Mouse (Mus musculus) gastrocnemius, postnatal 25 days (tissue): ENCODE measurements at regions not wholly inside any gene's neighbourhood (a gene's known extent, or its start where the extent isn't known, plus 50 kb on each side); places are given as distances from the start of the nearest gene placed in this dataset.
"Not testable (repeated sequence)": the region's sequence is repeated elsewhere in the genome, so short reads cannot be mapped to it uniquely, and the experiment has no call there.

Experiments used
- DNase-seq: peaks from one replicate; pipeline ENCODE4 v3.0.0; 2022

DNA sequence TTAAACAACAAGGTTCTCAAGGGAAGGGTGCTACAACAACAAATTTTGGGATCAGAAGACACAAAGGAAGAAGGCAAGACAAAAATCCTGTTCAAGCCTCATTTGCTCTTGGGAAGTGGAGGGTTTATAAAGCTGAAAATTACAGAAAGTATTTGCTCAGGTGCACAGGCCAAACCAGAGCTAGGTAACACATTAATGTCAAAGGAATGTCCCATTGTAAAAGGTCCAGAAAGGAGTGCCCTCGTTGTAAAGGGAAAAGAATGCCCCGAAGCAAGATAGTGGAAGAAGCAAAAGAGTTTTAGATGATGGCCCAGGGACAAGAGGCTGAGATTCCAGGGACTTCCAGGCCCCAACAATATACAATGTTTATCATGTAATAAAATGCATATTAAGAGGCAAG, 317.3 kb downstream of the Car8 start:
- no peak for DNase-seq

DNA sequence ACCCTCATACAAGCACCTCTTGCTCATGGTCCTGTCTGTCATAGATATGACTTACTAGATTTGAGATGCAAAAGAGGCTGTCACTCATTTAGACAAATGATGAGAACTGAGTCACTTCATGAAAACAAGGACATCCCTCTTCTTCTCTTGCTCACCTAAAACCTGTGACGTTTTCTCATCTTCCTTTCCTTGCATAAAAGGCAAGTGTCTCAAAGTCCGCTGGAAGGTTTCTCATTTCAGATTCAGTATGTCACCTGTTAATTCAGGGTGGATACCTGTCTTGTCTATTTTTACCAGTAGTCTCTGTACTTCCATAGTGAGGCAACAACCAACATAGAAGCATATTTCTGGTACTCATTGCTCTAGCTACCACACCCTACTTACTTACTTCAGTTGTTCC, 325.6 kb downstream of the Car8 start:
- DNase-seq: no peak

DNA sequence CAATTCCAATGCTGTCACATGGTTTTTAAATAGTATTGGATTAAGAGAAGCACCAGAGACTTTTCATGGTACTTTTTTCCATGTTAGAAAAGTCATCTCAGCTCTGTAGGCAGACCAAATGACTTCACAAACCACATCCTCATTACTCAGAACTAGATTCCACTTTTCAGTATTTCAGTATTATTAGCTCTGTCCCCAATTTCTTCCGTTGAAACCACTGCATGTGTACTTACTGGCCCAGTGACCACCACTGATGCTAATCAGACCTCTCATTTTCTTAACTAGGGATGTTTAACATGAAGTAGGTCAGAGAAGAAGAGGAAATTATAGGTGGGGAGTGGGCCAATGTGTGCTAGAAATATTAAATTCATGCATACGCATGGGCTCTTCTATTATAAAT, 326.2 kb downstream of the Car8 start:
- no peak for DNase-seq

DNA sequence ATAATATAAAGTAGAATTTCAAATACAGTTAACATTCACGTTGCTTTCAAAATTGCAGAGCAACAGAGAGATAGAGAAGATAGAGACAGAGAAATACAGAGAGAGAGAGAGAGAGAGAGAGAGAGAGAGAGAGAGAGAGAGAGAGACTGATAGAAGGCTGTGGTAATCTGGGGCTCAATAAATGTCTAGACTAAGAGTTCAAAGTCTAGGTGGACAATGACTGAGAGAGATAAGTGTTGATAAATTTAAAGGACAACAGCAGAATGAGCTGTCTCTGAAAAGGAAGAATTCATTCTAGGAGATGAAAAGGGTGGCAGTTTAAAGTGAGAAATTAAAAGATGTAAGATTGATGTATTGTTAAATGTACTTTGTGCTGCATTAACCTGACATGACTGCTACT, 335.7 kb downstream of the Car8 start:
- no peak for DNase-seq

DNA sequence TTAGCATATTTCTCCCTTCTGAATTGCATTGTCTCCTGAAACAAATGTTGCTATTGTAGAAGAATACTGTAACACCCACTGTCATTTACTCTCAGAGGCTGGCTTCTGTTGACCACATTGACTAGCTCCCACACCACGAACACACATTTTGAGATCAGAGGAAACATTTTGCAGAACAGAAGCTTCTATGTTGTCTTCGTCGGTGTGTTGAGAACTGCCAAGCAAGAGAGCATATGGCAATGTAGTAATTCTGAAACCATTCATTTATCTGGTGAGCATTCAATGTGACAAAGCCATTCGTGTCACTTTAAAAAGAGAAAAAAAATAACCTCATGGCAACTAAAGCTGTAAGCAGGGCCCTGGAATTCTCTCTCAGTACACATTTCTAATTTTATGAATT, 343.9 kb downstream of the Car8 start:
- no peak for DNase-seq

DNA sequence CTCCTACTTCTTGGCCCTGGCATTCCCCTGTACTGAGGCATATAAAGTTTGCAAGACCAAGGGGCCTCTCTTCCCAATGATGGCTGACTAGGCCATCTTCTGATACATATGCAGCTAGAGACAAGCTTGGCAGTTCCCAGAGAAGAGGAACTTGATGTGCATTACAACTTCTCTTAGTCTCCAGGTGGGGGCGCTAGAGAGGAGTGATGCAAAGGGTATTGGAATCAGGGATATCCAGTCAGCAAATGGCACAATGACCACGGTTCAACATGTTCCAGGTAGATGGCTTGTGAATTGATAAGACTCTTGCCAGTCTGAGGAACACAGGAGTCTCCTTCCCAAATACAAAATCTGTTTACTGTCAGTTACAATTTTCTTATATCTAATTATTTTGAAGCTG, 347.7 kb downstream of the Car8 start:
- no peak for DNase-seq

DNA sequence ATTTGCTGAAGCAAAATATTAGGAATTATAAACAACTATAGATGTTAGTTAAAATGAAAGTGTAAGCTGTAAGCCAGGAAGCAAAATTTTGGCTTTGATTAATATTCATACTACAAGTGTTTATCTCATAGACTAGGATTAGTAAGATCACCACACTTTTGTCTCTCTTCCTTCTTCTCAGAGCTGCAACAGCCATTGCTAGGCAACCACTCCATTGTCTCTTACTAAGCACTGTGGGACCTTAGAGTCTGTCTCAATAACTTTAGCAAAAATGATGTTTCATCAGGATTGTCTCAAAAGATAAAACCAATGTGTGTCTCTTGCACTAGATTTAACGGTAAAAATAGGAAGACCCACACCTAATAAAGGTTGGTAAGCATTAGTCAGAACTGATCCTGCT, 384.3 kb downstream of the Car8 start:
- DNase-seq: no peak

DNA sequence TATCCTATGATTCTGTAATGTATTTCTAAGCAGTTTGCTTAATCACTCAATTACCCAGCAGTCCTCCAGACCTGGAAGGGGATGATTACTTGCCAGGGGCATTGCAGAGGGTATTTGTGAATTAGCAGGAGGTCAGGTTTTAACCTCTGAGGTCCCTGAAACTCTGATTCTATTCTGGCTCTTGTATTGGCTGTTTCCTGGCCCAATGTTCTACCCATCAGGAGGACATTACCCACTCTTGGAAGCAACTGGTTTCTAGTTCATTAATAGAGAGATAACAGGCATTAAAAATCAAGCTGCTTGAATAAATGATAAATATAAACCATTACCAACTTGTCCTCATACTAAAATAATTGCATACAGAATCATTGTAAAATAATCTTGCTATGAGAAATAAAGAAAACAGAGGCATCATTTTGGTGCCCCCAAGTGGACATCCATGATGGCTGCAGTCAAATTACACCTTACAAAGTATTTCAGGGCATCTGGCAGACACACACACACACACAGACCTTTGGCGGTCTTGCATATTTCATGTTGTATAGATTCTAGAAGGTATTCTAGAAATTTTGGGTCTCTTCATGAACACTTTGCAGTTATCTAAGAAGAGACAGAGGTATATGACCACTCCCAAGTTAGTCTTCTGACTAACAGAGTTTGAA, 385.6 kb downstream of the Car8 start:
- no peak for DNase-seq

DNA sequence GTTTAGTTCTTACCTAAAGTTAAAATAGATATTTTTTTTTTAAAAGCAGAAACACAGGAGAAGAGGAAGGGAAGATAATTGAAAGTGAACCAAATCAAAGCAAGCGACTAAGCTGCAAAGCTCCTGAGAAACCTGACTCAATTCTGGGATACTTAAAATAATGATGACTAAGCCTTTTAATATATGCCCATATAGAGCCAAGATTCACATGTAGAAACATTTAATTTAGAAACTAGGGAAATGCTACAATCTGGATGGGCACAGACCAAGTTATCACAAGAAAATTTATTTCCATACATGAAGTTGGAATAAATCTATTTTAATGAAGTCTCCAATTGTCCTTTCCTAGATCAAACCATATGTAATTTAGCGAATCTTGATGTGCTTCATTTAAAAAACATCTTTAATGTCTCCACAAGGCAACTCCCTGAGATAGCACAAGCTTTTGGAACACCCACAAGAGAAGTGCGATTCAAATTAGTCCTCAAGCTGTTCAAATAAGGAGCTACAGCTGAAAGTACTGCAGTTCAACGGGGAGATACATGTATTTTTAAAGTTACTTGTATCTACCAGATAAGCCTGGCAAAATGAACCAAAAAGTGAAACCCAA, 386.7 kb downstream of the Car8 start:
- DNase-seq: no peak

DNA sequence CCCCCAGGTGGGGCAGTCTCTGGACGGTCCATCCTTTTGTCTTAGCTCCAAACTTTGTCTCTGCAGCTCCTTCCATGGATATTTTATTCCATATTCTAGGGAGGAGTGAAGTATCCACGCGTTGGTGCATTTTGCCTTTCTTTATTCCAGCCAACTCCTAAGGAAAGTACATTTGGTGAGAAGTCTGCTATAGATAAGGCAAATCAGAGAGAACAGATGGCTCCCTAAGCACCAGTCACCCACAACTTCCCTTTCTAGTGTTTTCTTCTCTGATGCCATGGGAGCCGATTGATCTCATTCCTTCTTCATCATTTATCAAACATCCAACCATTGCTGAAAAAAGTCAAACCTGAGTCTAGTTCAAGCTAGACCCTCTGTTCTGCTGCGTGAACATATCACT, 391.4 kb downstream of the Car8 start:
- DNase-seq: no peak

DNA sequence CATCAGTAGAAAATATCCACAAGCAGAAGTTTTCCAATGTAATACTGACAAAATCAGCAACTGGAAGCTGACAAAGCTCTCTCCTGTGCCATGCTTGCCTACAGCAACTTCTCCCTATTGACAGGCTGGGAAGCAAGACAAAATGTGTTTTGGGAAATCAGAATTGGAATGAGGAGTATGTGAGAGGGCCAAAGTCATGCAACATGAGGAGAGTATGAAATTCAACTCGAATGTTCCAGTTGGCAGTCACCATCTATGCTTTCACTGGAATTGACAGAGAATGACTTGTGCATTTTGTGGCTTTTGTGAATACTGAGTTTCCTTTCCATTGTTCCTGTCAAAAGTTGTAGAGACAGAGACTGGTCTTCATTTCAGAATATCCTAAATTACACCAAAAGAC, 409.7 kb downstream of the Car8 start:
- no peak for DNase-seq

DNA sequence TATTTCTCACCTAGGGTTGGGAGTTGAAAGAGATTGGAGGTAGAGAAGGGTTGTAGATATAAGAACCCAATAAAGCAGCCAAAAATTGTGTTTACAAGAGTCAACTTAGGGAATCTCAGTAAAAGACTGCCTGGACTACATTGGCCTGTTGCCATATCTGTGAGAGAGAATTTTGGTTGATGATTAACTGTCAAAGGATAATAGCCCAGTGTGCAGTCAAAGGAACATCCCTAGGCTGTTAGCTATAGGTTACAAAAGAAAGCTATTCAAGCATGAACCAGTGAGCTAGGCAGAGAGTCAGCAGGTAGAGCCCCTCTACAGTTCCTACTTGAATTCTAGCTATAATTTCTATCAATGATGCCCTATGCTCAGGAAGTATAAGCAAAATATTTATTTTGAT, 419.0 kb downstream of the Car8 start:
- DNase-seq: no peak

DNA sequence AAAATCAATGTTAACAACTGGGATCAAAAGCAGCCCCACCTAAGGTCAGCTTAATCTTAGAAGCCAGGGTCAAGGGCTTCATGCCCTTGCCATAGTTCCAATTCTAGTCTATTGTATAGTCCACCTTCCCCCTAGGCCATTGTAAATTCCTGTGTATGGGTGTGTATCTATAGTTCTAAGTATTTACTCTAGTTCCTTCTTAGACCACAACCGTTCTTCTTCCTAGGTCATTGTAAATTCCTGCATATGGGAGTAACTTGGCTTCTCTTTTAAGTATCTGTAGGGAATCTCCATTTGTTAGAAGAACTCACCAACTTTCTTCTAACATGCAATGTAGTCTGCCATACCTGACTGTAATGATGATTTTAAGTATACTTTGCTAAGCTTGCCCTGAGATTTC, 461.1 kb downstream of the Car8 start:
- DNase-seq: not testable (repeated sequence)

DNA sequence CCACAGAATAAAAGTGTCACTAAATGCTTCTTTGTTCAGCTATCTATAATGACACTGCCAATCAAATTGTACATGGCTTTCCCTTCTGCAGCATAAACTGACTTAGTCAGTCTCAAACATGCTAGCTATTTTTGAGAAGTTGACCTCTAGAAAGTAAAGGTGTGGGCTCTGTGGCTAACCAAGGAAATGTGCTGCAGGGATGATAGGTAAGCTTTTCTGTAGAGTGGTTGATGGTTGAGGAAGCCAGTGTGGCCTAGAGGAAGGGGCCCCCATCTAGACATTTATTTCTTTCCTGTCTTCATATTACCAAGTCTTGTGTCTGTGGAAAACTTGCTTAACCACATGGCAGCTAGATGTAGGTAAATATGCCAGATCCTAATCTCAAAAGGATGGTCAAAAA, 483.4 kb downstream of the Car8 start:
- no peak for DNase-seq

DNA sequence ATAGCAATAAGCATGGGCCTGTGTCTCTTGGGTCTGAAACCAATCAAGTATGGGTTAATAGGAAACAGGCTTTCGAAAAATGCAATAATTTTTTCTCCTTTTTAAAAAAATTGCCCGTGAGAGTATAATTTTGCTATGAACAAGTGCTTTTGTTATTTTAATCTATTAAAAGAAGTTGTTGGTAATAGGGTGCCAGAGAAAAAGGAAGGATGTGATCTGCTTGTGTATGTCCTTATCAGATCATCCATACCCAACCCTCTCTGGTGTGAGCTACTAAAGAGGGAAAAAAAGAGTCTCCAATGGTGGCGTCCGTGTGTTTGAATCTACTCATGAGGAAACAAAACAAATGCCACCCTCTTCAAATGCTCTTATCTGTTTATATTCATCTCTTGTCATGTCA, 484.9 kb downstream of the Car8 start:
- no peak for DNase-seq

DNA sequence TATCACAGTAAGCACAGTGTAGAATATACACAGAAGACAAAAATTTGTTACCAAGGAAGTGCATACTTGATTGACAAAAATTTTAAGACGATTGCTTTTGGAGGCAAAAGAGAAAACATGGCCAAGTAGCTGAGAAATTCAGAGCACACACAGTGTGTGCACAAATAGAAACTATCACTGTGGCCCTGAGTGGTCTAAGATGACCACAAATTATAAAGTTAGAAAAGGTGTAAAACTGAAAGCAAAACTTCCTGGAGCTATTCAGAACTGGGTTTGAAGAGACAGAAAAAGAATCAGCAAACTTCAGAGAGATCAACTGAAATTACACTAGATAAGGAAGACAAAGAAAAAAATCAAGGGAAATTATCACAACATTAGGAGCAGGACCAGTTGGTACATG, 487.6 kb downstream of the Car8 start:
- no peak for DNase-seq

DNA sequence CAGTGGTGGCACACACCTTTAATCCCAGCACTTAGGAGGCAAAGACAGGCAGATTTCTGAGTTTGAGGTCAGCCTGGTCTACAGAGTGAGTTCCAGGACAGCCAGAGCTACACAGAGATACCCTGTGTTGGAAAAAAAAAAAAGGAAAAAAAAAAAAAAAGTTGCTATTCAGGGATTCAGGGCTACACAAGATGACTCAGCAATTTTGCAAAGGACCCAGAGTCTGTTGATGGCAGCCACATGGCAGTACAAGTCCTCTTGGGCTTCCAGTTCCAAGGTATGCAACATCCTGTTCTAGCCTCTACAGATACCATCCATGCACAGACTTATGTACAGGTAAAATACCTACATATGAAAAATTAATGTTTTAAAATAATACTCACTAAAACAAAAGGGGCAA, 515.9 kb downstream of the Car8 start:
- no peak for DNase-seq

DNA sequence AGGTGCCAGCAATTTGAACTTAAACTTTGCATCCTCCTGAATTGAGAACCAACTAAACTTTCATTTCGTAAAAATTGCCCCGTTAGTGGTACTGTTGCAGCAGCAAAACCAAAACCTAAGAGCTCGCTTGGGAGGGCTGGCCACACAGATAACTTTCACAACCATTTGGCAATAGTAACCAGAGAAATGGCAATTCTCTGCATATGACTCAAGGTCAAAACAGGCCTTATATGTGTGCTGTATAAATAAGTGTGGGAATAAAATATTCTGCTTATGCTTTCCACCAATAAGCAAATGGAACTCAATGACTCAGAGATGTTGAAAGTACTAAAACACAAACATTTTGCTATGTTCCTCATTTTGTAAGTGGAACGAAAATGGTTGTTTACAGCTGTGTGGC, 550.3 kb downstream of the Car8 start:
- DNase-seq: no peak

DNA sequence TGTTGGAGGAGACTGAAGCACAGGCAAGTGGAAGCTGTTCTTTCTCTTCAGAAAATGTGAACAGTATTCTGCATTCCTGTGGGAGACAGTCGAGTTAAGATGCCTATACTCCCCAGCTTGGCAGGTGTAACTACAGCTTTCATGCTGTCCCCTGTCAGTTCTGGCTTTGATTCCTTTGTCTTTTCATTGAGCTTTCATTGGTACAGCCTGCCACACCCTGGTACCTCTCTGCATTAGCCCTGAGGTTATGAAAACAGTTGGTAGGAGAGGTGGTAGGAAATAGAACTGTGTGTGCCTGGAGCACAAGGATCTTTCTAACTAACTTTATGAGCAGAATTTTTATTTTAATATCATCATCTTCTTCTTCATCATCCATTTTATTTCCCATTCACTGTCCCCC, 551.6 kb downstream of the Car8 start:
- DNase-seq: no peak

DNA sequence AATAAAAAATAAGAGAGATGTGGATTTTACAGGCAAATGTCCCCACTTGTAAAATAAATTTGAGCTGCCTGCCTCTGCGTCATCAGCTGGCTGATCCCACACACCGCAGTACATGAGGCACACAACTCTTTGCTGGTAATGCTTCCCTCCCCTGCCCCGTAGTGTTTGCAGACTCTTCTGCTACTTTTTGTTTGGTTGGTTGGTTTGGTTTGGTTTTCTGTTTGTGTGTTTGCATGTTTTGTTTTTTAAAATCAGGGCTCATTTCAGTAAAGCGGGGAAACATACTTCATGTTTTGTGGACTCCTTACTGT, 568.1 kb downstream of the Car8 start:
- peak; percentile 8 for DNase-seq

DNA sequence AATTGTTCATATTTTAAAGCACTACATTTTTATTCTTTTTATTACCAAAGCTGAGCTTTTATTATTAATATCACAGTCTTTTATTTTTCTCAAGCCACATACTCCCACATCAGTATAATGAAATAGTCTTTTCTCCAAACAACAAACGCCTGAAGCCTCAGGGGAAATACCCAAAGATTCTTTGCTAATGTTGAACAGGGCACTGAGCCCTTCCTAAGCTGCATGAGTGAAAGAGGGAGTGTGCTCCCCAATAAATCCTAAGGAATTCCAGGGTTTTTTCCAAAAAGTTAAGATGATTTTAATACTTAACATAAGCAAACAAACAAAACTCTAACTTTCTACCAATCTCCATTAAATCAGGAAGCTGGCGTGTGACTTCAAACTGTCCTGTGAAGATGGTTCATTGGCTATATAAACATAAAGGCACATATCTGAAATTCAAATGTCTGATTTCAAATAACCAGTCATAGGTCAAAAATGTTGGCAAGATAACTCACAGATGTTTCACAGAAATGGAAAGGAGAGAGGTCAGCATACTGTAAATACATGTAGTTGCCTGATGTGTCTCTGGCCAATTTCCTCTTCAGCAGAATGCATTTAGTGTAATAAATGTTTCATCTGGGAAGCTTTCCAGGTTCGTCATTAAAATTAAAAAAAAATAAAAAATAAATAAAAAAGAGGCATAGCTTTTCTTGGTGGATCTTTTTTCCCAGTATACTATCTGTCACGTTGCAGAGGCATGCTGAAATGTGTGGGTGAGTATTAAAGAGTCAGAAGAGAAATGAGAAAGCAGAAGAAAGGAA, 568.6 kb downstream of the Car8 start:
- DNase-seq: no peak

DNA sequence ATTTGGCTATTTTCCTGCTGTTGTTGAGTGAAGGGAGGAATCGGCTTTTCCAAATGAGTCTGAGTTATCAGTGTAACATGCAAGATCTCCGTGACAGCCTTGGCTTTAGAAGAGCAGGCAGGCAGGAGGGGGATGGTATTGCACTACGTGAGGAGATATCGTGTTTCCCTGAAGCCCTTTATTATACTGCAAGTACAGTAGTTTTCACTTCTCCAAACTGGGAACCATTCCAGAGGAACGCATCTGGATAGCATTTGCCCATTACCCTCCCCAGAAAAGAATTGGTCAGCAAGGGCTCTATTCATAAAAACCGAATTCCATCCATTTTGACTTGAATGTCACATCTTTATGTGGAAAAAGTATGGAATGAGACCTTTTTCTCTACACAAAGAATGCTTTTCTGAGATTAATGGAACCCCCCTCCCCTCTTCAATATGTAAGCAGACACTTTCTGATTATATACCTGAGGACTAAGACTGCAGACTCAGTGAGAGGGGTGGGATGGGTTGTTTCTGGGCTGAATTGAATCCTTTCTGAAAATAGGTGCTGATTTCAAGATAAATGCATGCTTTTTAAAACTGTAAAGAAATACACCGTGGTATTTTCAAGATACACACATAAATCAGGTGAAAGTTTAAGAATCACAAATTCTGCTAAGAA, 571.8 kb downstream of the Car8 start:
- no peak for DNase-seq

DNA sequence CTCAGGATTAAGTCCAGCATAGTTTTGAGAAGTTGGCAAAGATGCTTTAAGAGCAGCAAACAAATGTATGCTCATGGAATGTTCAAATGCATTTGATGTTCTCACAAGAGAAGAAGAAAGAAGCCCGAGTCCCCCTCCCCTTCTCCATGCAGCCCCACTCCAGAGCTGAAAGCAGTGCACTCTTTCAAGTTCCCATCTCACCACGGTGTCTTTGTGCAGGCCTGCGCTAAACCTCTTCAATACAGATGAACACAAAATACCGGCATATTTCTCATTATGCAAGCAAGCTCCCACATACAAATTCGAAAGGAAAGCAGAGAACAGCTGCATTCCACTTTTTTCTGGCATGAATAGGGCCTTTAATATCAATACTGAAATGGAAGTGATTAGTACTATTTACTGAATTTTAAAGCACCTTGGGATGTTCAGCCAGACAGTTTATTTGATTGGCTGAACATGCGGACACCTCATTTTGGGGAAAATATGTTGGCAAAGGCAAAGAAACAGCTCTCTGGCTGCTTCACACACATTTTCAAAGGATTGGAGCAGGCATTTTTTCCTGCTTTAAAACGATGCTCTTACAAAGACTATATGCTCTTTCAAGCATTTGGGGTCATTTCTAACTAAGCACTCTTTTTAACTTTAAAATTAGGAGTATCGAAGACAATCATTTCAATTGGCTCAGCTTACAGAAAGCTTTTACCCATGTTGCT, 595.8 kb downstream of the Car8 start:
- no peak for DNase-seq
